In the genomic region with DNA sequence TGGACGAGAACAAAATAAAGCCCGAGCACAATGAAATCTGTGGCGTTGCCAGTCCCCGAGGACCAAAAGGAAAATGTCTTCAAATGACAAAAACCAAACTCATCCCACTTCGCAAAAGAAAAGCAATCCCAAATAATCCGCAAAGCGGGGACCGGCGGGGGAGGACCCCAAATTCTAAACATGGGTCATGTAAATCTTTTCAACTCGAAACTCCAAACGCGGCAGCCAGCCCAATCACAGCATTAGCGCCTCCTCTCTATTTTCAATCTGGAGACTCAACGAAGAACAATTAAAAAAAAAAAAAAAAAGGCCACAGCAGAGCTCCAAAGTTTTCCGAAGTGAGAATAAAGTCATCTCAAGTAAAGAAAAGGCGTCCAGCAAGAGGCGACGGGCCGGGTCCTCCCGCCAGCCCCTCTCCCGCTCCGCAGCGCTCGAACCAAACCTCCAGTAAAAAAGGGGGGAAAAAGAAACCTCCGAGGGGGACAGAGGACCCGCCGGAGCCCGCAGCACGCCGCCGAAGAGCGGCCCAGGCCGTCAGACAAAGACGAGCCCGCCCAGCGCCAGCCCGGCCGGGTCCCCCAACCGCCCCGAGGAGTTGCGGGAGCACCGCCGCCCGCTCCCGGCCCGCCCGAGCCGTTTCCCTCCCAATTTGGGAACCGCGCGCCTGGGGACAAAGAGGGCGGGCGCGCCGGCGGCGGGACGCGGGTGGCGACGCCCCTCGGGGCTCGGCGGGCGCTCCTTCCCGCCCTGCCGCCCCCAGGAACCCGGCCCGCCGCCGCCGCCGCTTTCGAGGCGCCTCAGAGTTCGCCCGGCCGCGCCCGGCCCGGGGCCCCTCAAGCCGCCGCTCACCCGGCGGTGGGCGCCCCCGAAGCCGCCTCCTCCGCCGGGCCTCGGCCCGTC, we compare ENCODE assay signal across 8 mouse cellular contexts. TPM values are rescaled to one million over a fixed set of nuclear protein-coding genes. Genes with fewer than 3 reads are reported as not detected.
DNase-seq lines count a peak whose midpoint lies in the region; ATAC-seq lines count a peak whose summit lies in the region.

No protein-coding gene starts in this region.

- under 1% methylated on average over 60 of the region's 92 CpGs for WGBS in heart, embryonic 11.5 days (ENCODE audit: insufficient replicate concordance)
- WGBS in midbrain, embryonic 13.5 days = under 1% methylated on average over 63 of the region's 92 CpGs

- ATAC-seq in heart, embryonic 11.5 days (replicated peaks; ENCODE audit: insufficient number of reproducible peaks, low FRiP score, low TSS enrichment) = peak; percentile 12; the same call in 1 of the 2 replicates
- ATAC-seq in midbrain, embryonic 13.5 days = peak; percentile 74

- H3K4me1 ChIP-seq in heart, embryonic 11.5 days (ENCODE audit: control insufficient read depth, insufficient read depth, low read length) = peaks cover 16% of the 10 kb centered on the region
- peaks cover 46% of the 10 kb centered on the region for H3K4me1 ChIP-seq in midbrain, embryonic 13.5 days (replicated peaks)

- H3K27ac ChIP-seq in heart, embryonic 11.5 days (ENCODE audit: low read depth, low read length) = peak overlapping the region; percentile 99
- H3K27ac ChIP-seq in midbrain, embryonic 13.5 days = peak overlapping the region; percentile 96

- no peaks in the 10 kb centered on the region for H3K9me3 ChIP-seq in heart, embryonic 11.5 days (replicated peaks; ENCODE audit: control insufficient read depth, low read length)
- H3K9me3 ChIP-seq in midbrain, embryonic 13.5 days = no peaks in the 10 kb centered on the region

- DNase-seq in layer of hippocampus, postnatal 10 days (ENCODE audit: low spot score in 2 of 2) = peak; percentile 19 to 28
- DNase-seq in layer of hippocampus, adult 18-20 months (ENCODE audit: low spot score in 2 of 2) = no peak
- DNase-seq in adrenal gland, postnatal 4 days (ENCODE audit: low spot score in 2 of 2) = peak; percentile 13 to 18
- DNase-seq in kidney, postnatal 25 days = peak; percentile 28 to 49
- DNase-seq in thymus, postnatal 25 days = peak; percentile 19
- no peak for DNase-seq in left cerebral cortex, adult 18-20 months (ENCODE audit: low spot score in 2 of 2)

- no peaks in the 10 kb centered on the region for H3K36me3 ChIP-seq in heart, embryonic 11.5 days (ENCODE audit: control insufficient read depth, insufficient read depth, low read length)
- no peaks in the 10 kb centered on the region for H3K36me3 ChIP-seq in midbrain, embryonic 13.5 days

- peaks cover 3% of the 10 kb centered on the region for H3K27me3 ChIP-seq in heart, embryonic 11.5 days (ENCODE audit: control insufficient read depth, insufficient read depth, low read length)
- peaks cover 17% of the 10 kb centered on the region for H3K27me3 ChIP-seq in midbrain, embryonic 13.5 days

- peak overlapping the region; percentile 68 for H3K4me2 ChIP-seq in heart, embryonic 11.5 days
- H3K4me2 ChIP-seq in midbrain, embryonic 13.5 days (replicated peaks) = peak overlapping the region; percentile 91

- peak overlapping the region; percentile 89 for H3K4me3 ChIP-seq in heart, embryonic 11.5 days (ENCODE audit: low read depth, low read length)
- H3K4me3 ChIP-seq in midbrain, embryonic 13.5 days (replicated peaks) = peak overlapping the region; percentile 86

- H3K9ac ChIP-seq in heart, embryonic 11.5 days (ENCODE audit: low read depth, low read length) = peak overlapping the region; percentile 99
- H3K9ac ChIP-seq in midbrain, embryonic 13.5 days (replicated peaks) = peak overlapping the region; percentile 93

RNA-seq across cellular contexts. Expression of a gene that starts 1.1 kb away (rescaled TPM):
- total RNA-seq in layer of hippocampus, postnatal 10 days (2021) = 10 to 100 TPM; 15.4 to 17.6 TPM
- 1 to 10 TPM; 3.0 to 3.8 TPM for total RNA-seq in layer of hippocampus, adult 18-20 months (2021)
- total RNA-seq in adrenal gland, postnatal 4 days (2021) = 10 to 100 TPM; 39.6 to 40.2 TPM
- polyA plus RNA-seq in heart, embryonic 11.5 days (2014; fragmentation: Nextera tagmentation; extraction: Ambion mirVana) = 56.6 and 59.7 TPM in 2 replicates
- polyA plus RNA-seq in midbrain, embryonic 13.5 days (2015; fragmentation: Nextera tagmentation; extraction: Ambion mirVana) = 49.6 and 53.3 TPM in 2 replicates
- total RNA-seq in left cerebral cortex, adult 18-20 months (2021) = 1 to 10 TPM; 3.2 to 4.8 TPM

RNA-seq across cellular contexts. Expression of a gene that starts 17.3 kb away (rescaled TPM):
- total RNA-seq in layer of hippocampus, postnatal 10 days (2021) = 10 to 100 TPM in 1 of 2 experiments, 1 to 10 TPM in 1; 9.3 to 11.1 TPM
- 1 to 10 TPM; 4.0 to 4.8 TPM for total RNA-seq in layer of hippocampus, adult 18-20 months (2021)
- total RNA-seq in adrenal gland, postnatal 4 days (2021) = 1 to 10 TPM in 1 of 2 experiments, under 1 TPM in 1; 0.87 to 1.2 TPM
- not detected in 2 replicates for polyA plus RNA-seq in heart, embryonic 11.5 days (2014; fragmentation: Nextera tagmentation; extraction: Ambion mirVana)
- polyA plus RNA-seq in midbrain, embryonic 13.5 days (2015; fragmentation: Nextera tagmentation; extraction: Ambion mirVana) = 2.8 and 3.0 TPM in 2 replicates
- total RNA-seq in left cerebral cortex, adult 18-20 months (2021) = 1 to 10 TPM; 2.0 to 7.4 TPM

RNA-seq across cellular contexts. Expression of a gene that starts 57.1 kb away (rescaled TPM):
- 100 to 1,000 TPM; 130 to 149 TPM for total RNA-seq in layer of hippocampus, postnatal 10 days (2021)
- total RNA-seq in layer of hippocampus, adult 18-20 months (2021) = 100 to 1,000 TPM; 166 to 185 TPM
- 10 to 100 TPM; 17.4 to 17.6 TPM for total RNA-seq in adrenal gland, postnatal 4 days (2021)
- 5.4 and 6.7 TPM in 2 replicates for polyA plus RNA-seq in heart, embryonic 11.5 days (2014; fragmentation: Nextera tagmentation; extraction: Ambion mirVana)
- polyA plus RNA-seq in midbrain, embryonic 13.5 days (2015; fragmentation: Nextera tagmentation; extraction: Ambion mirVana) = 31.8 and 32.8 TPM in 2 replicates
- total RNA-seq in left cerebral cortex, adult 18-20 months (2021) = 100 to 1,000 TPM; 125 to 129 TPM

Comparison
In these comparisons a context has a peak if more than half of its experiments do, and no peak if none do; other contexts are left out.
1. DNase-seq: peak in layer of hippocampus, postnatal 10 days (2 of 2), adrenal gland, postnatal 4 days (2 of 2), kidney, postnatal 25 days (2 of 2) and thymus, postnatal 25 days (single experiment); none in layer of hippocampus, adult 18-20 months (0 of 2) and left cerebral cortex, adult 18-20 months (0 of 2).
2. RNA of a gene that starts 57.1 kb away (total RNA-seq): 166 to 185 TPM in layer of hippocampus, adult 18-20 months, 130 to 149 TPM in layer of hippocampus, postnatal 10 days and 125 to 129 TPM in left cerebral cortex, adult 18-20 months; 17.4 to 17.6 TPM in adrenal gland, postnatal 4 days; every median in the first group is over 4 times any median in the second.